Mouse (Mus musculus): ENCODE data around the gene Ninj2. TPM values are rescaled to one million over a fixed set of nuclear protein-coding genes. Genes with fewer than 3 reads are reported as not detected.
A peak's percentile ranks its signal among the peaks of the same experiment; 100 is the strongest.

Gene Ninj2
- polyA plus RNA-seq, 3 experiments from 2014 or later, result 1.4 to 6.8 (median 2.4) TPM

DNA sequence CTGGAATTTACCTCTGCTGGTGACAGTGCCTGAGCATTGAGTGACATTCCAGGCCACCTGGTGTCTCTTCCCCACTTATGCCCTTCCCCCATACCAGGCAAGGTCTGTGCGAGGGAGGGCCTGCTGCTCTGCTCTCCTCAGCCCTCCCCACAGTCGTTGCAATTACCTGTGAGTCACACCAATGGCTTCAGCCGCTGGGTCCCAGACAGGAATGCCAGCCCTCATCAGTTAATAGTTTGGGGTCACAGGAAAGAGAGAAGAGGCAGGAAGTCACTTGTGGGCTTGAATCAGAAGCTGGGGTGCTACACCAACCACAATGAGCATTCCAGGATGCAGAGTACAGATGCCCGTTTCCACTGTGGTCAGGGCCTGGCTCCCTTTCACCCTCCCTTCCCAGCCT lies 41.6 kb downstream of the Ninj2 start:
- peak; percentile 48 for ATAC-seq

DNA sequence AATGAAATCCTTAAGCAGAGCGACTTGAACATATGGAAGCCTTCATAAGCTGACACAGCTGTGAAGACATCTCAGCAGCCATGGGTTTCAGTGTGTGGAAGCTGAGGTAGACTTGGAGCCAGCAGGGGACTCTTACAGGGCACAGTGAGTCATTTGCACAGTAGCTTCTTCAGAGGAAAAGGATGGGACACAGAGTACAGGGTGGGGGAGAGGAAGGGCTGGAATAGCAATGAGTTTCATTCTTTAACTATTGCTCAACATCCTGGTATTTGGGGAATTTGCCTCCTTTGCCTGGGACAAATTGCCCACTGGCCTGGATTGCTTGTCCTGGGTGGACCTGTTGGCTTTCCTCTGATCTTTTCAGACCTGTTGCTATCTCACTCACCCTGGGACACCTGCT lies 52.3 kb downstream of the Ninj2 start:
- no peak for ATAC-seq

DNA sequence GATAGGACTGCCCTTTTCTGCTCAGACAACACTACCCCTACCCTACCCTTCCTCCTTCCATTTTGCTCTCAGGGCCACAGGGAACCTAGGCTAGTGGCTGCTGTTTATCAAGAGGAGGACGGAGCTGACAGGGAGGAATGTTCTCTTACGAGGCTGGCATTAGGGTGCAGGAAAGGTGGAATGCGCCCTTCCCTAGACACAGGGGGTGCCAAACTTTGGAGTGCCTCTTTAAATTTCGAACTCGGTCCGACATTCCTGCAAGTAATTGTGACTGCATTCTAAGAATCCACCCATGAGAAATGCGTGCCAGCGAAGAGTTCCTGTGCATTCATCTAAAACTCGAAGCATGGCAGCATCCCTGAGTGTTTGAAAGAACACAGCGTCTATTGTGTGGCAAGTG lies 53.5 kb downstream of the Ninj2 start:
- no peak for ATAC-seq

DNA sequence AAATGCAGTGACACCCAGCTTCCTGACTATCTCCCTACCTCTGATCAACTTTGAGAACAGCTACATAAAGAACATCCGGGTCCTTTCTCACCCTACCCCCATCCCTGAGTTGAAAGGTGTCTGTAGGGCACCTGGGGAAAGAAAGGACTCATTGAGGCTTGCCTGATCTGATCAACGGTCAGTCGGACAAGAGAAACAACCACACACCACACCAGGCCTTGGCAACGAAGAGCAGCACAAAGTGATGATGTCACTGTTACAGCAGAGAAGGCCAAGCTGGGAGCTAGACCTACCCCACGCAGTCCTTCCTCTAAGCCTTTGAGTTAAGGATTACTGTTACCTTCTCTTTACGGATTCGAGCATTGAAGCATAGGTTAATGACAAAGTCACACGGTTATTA lies 54.3 kb downstream of the Ninj2 start:
- ATAC-seq, result no peak

DNA sequence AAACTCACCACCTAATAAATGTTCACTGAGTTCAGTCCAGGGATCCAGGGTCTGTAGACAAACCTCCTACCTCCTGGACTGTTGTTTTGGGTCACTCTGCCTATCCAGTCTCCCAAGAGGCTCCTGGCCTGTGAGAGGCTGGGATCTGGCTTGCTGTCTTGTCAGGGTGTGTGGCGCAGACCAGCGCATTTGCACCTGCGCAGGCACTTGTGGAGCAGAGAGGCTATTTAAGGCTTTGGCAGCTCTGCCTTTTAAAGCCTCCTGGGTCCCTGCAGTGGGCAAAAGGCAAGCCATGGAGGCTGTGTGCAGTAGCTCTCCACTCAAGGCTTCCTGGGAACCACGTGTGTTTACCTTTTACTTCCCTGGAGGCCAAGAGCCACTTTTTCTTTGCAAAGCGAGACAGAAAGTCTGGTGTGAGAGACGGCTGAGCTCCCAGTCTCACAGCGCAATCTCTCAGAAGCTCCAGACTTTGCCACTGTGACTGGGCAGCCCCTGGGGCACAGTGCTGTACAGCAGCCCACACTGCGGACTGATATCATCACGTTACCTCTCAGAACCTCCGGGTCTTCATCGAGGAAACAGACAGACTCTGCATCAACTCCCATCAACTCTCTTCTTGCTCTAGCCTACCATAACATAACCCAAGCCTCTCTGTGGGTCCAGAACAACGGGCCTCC lies 55.7 kb downstream of the Ninj2 start:
- ATAC-seq, result no peak

DNA sequence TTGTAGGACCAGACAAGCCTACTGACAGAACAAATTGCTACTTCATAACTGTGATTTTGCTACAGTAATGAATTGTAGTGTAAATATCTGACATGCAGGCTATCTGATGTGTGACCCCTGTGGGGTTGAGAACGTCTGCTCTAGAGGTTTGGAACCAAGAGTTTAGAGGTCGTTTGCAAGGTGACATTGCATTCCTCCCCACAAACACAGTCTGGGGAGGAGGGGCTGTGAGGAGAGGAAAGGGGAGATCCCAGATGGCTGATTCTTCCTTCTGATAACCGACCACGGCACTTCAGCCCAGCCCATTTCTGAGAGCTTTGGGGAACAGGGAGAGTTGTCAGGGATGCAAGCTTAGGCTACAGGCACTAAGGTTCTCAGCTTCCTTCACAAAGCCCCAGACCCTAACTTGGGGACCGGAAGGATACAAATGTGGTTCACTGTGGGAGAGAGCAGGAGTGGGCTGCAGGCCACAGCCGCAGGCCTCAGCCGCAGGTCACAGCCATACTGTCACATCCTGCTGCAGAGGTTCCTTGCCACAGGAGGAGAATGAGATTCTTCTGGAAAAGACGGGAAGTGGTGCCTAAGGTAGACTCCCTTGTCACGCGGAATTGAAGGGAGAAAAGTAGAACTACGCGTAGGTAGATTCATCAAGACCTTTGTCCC lies 56.4 kb downstream of the Ninj2 start:
- ATAC-seq, result no peak

DNA sequence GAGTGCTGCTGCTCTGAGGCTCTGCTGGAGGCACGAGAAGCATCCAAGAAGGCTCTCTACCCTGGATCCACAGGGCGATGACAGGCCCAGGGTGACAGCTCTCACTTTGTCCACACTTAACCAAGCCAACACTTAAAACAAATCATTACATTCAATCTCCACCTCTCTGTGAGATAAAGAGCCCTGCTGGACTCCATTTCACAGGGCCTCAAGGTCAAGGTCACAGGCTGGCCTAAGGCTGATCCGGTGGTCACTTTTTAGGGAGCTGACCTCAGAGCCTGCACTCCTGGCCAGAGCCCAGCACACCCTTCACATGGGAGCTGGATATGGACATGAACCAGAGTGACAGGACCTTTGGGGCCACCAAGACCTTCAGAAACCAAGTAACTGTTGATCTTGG lies 57.1 kb downstream of the Ninj2 start:
- no peak for ATAC-seq

DNA sequence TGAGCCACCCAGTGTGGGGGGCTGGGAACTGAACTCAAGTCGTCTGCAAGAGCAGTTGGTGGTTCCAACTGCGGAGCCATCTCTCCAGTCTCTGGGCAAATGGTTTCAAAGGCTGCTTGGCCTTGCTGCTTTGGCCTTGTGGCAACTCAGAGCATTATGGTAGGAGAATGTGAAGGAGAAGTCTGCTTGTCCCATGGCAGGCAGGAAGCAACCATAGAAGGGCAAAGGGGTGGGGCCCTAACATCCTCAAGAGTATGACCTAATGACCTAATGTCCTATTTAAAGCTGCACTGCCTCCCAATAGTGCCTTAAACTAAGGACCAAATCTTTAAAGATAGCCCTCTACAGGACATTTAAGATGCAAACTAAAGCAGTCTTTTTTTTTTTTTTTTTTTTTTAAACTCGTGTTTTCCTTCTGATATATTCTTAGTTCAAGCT lies 58.5 kb downstream of the Ninj2 start:
- no peak for ATAC-seq

DNA sequence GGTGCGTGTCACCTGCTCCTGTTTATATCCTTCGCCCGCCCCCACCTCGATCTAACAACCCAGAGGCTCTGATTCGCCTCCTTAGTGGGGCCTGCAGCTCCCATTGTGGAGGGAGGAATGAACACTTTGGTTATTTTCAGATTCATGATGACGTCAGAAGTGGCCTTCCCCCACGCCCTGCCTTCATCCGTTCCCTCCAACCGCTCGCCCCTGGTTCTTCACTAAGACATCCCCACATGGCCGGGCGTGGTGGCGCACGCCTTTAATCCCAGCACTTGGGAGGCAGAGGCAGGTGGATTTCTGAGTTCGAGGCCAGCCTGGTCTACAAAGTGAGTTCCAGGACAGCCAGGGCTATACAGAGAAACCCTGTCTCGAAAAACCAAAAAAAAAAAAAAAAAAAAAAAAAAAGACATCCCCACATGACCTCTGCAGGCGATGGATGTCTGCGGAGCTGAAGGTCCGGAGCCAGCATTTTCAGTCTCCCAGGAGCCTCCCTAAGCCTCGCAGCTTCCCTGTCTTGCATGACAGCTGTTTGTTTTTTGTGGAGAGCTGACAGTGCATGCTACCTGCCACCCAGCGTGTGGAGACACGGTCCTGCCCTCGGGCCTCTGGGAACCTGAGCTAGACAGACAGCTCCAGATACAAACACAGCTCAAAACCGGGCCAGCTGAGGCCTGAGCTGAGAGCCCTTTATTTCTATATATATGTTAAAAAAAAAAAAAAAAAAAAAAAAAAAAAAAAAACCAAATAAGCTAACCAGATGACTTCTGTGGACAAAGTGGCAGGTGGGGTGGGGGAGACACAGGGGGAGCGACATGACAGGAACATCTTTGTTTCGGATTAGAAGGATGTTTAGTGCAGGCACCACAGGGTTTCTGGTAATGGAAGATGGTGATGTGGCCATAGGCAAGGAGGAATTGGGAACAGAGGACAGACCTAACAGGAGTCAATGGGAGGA lies 59.9 kb downstream of the Ninj2 start:
- ATAC-seq, result no peak

DNA sequence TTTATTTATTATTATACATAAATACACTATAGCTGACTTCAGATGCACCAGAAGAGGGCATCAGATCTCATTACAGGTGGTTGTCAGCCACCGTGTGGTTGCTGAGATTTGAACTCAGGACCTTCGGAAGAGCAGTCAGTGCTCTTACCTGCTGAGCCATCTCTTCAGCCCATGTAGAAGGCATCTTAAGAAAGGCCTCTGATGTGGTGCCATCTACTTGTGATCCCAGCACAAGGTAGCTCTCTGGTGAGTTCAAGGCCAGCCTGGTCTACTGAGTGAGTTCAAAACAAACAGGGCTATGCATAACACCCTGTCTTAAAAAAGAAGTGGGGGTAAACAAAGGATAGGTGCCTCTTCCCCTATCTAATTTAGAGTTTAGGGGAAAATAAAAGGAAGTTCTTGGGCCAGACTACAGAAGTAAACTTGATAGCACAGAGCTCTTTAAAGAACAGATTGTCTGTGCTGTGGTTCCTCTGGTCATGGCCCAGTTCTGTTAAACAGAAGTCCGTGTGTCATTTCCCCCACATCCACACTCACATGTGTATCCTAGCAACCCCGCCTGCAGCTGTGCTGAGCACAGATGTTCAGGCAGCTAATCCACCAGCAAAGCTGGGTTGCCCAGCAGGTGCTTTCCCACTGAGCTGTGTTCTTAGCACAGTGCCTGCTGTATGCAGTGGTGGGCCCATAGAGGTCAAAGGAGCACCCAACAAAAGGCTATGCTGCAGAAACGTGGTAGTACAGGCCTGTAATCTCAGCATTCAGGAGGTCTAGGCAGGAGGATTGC lies 61.6 kb downstream of the Ninj2 start:
- peak; percentile 78 for ATAC-seq

DNA sequence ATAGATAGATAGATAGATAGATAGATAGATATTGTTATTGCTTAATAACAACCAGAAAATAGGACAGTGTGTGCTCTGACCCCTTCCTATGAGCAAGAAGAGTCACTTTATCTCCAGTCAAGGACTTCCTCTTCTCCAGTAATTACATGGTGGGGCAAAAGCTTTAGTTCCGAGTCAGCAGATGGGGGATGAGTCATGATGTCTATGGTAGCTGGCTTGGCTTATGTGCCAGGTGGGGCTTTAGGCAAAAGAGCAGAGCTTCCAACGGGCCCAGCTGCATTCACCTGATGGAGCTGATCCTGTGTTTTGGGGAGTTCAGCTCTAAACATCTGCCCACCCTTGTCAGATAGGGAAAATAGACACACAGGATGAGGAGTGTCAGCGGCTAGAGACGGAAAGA lies 62.4 kb downstream of the Ninj2 start:
- no peak for ATAC-seq

DNA sequence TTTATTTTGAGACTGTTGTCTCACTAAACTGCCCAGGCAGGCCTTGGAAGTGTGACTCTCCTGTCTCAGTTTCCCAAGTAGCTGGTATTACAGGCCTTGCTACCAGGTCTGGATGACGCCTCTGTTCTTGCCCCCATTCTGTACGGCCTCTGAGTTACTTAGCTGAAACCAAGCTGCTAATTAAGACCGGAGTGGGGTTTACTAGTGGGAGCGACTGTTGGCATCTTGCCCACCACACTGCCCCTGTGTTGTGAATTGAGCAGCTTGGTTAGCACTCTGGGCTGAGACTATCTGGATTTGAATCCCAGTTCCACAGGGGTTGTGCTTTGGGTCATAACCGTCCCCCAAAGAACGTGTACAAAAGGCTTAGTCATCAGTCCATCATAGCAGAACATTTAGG lies 64.3 kb downstream of the Ninj2 start:
- no peak for ATAC-seq

DNA sequence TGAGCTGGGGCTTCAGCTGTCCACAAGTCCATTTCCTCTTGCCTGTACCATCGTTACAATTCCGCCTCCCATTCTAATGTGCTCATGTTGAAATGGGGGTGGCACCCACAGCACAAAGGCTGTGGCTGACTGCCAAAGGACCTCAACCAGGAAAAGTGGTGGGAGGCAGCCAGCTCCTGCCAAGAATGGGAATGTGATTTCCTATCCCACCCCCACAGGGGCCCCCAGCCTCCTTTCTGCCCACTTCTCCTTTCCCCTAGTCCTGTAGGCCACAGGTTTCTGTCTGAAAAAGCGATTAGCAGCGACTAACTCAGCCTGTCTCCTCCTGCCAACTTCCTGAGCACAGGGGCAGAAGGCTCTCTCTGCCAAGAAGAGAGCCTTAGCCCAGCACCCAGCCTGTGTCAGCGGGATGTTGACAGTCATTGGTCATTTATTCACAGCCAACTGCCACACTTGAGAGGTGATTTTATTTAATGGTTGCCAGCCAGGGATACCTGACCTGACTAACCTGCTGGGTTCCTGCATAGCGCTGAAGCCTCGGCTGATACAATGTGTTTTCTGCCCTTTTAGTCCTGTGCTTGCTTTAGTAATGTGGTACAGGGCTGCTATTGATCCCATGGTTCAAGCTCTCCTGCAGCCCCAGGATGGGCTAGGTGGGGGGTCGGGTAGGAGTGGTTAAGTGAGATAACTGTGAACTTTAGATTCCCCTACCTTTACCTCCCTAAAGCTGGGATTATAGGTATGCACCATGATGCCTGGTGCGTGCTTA lies 66.2 kb downstream of the Ninj2 start:
- no peak for ATAC-seq

DNA sequence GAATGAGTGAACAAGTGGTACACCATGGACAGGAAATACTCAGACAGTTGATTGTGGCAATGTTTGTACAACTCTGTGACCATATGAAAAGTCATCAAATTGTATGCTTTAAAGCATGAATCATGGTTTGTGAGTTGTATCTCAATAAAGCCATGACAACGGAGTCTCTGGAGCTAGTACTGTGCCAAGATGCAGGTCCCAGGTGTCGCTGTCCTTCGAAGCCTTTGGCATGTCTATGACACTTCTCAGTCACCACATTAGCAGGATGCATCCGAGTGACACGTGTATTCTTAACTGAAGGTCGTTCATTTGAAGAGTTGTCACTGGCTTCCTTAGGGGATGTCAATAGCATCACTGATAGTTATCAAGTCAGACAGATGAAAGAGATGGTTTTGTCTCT lies 69.8 kb downstream of the Ninj2 start:
- no peak for ATAC-seq

DNA sequence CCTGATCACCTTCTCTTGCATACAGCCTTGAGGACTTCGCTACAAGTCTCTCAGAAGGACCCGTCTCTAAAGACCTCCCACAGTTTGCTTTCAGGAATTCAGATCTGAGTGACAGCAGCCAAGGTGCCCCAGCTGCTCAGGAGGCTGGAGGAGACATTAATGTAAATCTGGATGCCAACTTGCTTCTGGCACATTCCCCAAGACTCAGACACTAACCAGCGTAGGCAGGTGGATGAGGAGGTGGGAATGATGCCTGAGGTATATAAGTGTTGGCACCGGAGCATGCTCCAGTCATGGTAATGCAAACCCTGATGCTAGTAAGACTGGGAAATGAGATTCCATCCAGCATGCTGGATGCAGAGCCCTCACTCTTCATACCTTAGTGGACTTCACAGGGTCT lies 71.6 kb downstream of the Ninj2 start:
- ATAC-seq, result no peak

DNA sequence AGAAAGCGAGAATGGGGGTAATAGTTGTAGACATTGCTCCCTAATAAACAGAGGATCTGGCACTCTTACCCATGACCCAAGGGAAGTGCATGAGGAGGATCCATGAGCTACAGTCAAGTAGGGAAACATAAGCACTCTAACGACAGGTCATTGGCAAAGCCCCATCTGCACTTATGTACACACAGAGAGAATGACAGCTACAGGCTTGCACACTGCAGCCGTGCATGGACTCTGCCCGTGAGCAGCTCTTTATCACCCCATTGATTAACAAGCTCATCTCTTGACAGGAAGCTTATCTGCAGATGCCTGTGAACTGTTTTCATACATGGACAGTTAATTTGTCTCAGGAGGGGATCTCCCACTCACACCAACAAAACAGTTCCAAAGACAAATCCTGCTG lies 74.4 kb downstream of the Ninj2 start:
- ATAC-seq, result no peak

DNA sequence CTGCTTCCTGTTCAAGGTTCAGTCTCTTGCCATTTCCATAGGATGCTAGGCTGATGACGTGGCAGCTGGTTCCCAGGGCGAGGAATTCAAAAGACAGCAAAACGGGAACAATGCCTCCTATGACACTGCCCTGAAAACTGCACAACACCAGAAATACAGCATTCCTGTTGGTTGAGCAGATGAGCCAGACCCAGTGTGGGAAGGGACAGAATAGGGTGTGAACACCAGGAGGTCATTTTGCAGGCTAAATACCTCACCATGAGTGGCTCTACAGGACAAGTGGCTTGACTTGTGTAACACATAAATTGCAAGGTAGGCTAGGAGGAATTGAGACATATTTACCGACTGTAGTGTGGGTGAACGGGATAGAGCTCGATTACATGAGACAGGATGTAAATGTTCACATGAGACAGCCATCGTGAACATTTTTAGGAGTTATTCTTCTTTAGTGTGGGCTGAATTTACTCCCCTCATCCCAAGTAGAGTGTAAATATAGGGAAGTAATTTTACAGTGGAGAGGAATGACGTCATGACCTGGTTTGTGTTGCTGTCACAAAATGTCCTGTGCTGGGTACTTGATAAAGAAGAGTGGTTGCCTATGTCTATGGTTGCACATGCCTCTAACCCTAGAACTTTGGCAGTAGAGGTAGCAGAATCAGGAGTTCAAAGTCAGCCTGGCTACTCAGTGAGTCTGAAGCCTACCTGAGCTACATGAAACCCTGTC lies 79.3 kb downstream of the Ninj2 start:
- ATAC-seq, result no peak

DNA sequence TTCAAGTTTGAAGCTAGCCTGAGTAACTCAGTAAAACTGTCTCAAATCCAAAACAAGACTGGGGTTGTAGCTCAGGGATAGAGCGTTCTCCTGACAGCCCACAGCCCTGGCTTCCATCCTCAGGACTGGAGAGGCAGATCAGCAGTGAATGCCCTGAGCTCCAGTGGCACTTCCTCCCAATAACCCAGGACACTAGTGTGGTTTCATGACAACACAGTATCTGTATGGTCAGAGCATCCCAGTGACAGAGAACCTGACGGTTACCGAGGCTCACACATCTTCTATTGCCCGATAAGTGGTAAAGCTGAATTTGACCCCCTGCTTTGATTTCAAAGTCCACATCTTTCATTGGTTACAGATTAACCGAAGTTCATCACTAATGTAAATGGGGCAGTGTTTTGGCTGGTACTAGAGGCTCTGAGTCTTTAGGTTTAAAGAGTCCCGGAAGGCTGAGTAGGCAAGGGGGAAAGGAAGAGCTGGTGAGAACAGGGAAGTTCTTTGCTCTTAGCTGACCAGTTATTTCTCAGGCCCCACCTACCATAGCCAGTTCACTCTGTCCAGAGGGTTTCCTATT lies 81.0 kb downstream of the Ninj2 start:
- ATAC-seq, result no peak

DNA sequence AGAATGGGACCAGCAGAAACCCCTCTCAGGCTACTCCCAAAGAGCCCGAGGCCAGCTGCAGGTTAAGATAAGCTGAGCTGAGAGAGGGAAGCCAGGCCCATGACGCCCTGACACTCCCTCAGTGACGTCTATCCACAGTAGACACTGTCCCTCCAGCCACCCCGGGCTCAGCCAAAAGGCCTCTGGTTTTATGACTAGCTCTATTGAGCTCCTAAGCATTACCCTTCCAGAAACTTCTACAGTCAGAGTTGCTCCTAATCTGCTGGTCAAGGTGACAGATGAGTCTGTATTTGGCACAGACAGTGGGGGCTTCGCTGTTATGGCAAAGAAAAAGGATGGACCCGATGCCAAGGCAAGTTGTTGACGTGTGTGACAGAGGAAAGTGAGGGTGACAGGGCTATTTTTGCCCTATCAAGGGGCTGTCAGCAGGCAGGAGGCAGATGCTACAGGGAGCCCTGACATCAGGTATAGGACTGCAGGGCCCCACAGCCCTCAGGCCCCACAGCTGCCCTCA lies 81.5 kb downstream of the Ninj2 start:
- no peak for ATAC-seq

DNA sequence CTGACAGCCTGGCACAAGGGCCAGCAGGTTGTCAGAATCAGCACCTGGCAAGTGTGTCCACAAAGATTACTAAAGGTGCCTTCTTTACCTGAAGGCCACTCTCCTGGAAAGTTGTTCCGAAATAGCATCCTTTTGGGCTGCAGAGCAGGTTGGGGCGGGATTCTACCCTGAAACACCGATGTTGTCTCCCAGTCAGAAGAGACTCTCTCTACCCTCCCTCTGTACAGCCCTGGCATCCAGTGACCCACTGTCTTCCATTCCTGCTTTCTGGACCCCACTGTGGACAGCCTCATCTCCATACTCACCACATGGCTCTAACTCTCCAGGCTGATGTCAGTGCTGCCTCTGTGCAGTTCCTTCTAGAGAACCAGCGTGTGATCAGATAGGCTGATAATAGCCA lies 82.5 kb downstream of the Ninj2 start:
- ATAC-seq, result no peak
